Mouse (Mus musculus): ENCODE measurements at regions not wholly inside any gene's neighbourhood (a gene's known extent, or its start where the extent isn't known, plus 50 kb on each side); places are given as distances from the start of the nearest gene placed in this dataset.

GRCm38 (mm10) chr10:71905029-71905428 is 557.5 kb downstream of the Ipmk start:
- TF ChIP-seq CTCF (IDR thresholded peaks at IDR 0.05; ENCODE audit: low read depth) (no peak), EP300 (IDR thresholded peaks at IDR 0.05; ENCODE audit: low read depth) (no peak)

All from heart, postnatal 0 days (tissue).